Mouse (Mus musculus) kidney, adult 11 months (tissue): ENCODE data around the gene Opa3.

Source experiments
- DNase-seq: peaks from one replicate; pipeline ENCODE4 v3.0.0; 2022

Opa3 gene

GRCm38 (mm10) chr7:19217492-19217891, 10.6 kb upstream of the Opa3 start:
- DNase-seq = no peak

GRCm38 (mm10) chr7:19217944-19218343, 10.2 kb upstream of the Opa3 start:
- no peak for DNase-seq

- no peak for DNase-seq
Observed at GRCm38 (mm10) chr7:19220061-19220460, 8.1 kb upstream of the Opa3 start.

- no peak for DNase-seq
Observed at GRCm38 (mm10) chr7:19222189-19222588, 5.9 kb upstream of the Opa3 start.

- DNase-seq = no peak
Observed at GRCm38 (mm10) chr7:19222875-19223274, 5.3 kb upstream of the Opa3 start.

- no peak for DNase-seq
Observed at GRCm38 (mm10) chr7:19224933-19225332, 3.2 kb upstream of the Opa3 start.

GRCm38 (mm10) chr7:19226817-19227797, 1.0 kb upstream of the Opa3 start:
- no peak for DNase-seq

GRCm38 (mm10) chr7:19228793-19229148, 637 bp downstream of the Opa3 start:
- DNase-seq = no peak

GRCm38 (mm10) chr7:19229404-19229803, 1.3 kb downstream of the Opa3 start:
- DNase-seq = no peak

- peak; percentile 75 for DNase-seq
Observed at GRCm38 (mm10) chr7:19230041-19230580, 2.0 kb downstream of the Opa3 start.

- DNase-seq = no peak
Observed at GRCm38 (mm10) chr7:19230899-19231298, 2.8 kb downstream of the Opa3 start.

GRCm38 (mm10) chr7:19231849-19232248, 3.7 kb downstream of the Opa3 start:
- DNase-seq = peak; percentile 66

GRCm38 (mm10) chr7:19234652-19235051, 6.5 kb downstream of the Opa3 start:
- DNase-seq = no peak

GRCm38 (mm10) chr7:19235092-19235671, 7.0 kb downstream of the Opa3 start:
- DNase-seq = no peak

GRCm38 (mm10) chr7:19236411-19236810, 8.3 kb downstream of the Opa3 start:
- DNase-seq = no peak

- DNase-seq = no peak
Observed at GRCm38 (mm10) chr7:19238344-19238743, 10.2 kb downstream of the Opa3 start.

- DNase-seq = peak; percentile 84
Observed at GRCm38 (mm10) chr7:19239423-19239822, 11.3 kb downstream of the Opa3 start.

- no peak for DNase-seq
Observed at GRCm38 (mm10) chr7:19239986-19240385, 11.9 kb downstream of the Opa3 start.

- no peak for DNase-seq
Observed at GRCm38 (mm10) chr7:19240905-19241463, 12.8 kb downstream of the Opa3 start.

- DNase-seq = no peak
Observed at GRCm38 (mm10) chr7:19242005-19242404, 13.9 kb downstream of the Opa3 start.

GRCm38 (mm10) chr7:19243858-19244257, 15.7 kb downstream of the Opa3 start:
- DNase-seq = no peak

GRCm38 (mm10) chr7:19245083-19245482, 16.9 kb downstream of the Opa3 start:
- no peak for DNase-seq

- no peak for DNase-seq
Observed at GRCm38 (mm10) chr7:19246855-19247254, 18.7 kb downstream of the Opa3 start.

- DNase-seq = no peak
Observed at GRCm38 (mm10) chr7:19247511-19247910, 19.4 kb downstream of the Opa3 start.
